Mouse (Mus musculus) bone marrow, adult 2 months (tissue): ENCODE measurements around the gene Ak3. TPM values are rescaled to one million over a fixed set of nuclear protein-coding genes. Genes with fewer than 3 reads are reported as not detected.

Experiments used
- H3K27ac ChIP-seq: fragments of 200-500 bp; 2 replicates; pipeline ENCODE4 v1.5.1; 2012; ENCODE audit warnings: low read depth, mild to moderate bottlenecking, control low read depth, inconsistent platforms, low read length; ENCODE audit not compliant: control insufficient read depth, poor library complexity, insufficient read depth
- H3K4me1 ChIP-seq: fragments of 200-500 bp; 2 replicates; pipeline ENCODE4 v1.6.1; 2011; ENCODE audit warnings: low read length; ENCODE audit not compliant: control insufficient read depth, insufficient read depth
- H3K4me3 ChIP-seq: fragments of 200-500 bp; replicated peaks from 2 replicates; pipeline ENCODE3; 2011; ENCODE audit warnings: mild to moderate bottlenecking, low read depth, low read length, control low read depth; ENCODE audit not compliant: control insufficient read depth
- CTCF ChIP-seq: fragments of 200-500 bp; IDR thresholded peaks from 2 replicates; pipeline ENCODE4 v1.5.1; 2011; ENCODE audit warnings: low read length, control low read depth; ENCODE audit not compliant: control insufficient read depth, insufficient read depth
- POLR2A ChIP-seq: fragments of 200-500 bp; IDR thresholded peaks from 2 replicates; pipeline ENCODE4 v1.6.1; 2011; ENCODE audit warnings: low read depth, mild to moderate bottlenecking, control low read depth, low read length, borderline replicate concordance; ENCODE audit not compliant: control insufficient read depth
- WGBS: fragments of 180-500 bp; shearing (Covaris S2); methylation state at CpG from one replicate; pipeline ENCODE4 v1.1.7; 2018; 5-methylcytosine and 5-hydroxymethylcytosine counted together
- polyA plus RNA-seq: library from polyadenylated mRNA; stranded (reverse); fragments of >200 nt; gene quantifications from 2 replicates; pipeline ENCODE4 v1.2.4, GENCODE M21; 2011; ENCODE audit warnings: low replicate concordance; ENCODE audit not compliant: missing spikeins, insufficient read depth, insufficient read length

The Ak3 gene
- polyA plus RNA-seq, 1 experiment, result 20.2 TPM

- H3K27ac ChIP-seq, result no peak overlapping the region
- no peak for TF ChIP-seq POLR2A
- no peak for TF ChIP-seq CTCF
- H3K4me3 ChIP-seq, result no peak overlapping the region
- WGBS, result 72% methylated on average over 12 of the region's 12 CpGs
- H3K4me1 ChIP-seq, result no peaks in the 10 kb centered on the region; the same call in 1 of the 2 replicates
Observed at GRCm38 (mm10) chr19:29049401-29050075, 1.8 kb upstream of the Ak3 start.

DNA sequence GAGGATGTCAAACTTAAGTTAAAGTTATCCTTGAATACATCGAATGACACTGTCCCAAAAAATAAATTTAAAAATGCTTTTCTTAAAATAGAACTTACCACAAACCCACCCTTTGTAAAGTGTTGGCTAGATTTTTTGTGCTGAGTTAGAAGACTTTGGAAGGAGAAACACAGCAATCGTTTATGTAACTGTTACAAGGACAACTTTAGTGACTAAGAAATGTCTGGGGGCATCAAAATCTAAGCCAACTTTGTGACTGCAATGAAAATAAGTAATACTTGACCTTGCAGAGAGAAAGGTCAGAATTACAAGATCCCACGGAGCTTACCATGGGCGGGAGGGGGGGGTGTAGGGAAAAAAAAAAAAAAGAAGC lies 814 bp downstream of the Ak3 start:
- no peaks in the 10 kb centered on the region; the same call in 1 of the 2 replicates for H3K4me1 ChIP-seq

DNA sequence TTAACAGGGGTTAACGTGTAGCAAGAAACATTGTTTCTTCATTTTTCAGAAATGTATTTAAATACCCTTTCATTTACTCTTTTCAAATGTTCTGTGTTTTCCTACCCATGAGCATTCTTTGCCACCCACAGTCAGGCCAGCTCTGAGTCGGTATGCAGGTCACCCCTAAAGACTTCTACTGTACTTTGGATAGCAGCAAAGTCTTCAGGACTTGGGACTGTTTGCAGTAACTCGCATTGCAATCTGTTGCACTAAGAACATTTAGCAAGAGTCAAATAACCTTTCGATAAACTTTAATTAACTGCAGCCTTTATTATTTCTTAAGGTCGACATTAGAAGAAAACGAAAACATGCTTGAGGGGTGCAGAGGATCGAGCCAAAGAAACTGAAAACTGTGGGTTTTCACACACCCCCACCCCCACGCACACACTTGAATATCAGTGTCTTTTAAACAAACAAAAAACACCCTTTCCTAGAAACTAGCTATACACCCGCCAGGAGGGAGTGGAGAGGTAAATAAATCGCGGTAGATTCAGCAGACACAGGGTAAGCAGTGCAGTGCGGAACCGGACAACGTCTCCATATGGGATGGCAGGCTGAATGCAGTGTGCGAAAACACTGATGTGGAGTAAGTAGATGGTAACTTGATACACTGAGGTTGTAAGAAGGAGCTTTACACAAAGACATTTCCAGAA lies 1.7 kb downstream of the Ak3 start:
- 35% methylated on average over 15 of the region's 15 CpGs for WGBS
- Histone ChIP-seq H3K4me1 (no peaks in the 10 kb centered on the region; the same call in 1 of the 2 replicates), H3K27ac (no peak overlapping the region), H3K4me3 (peak overlapping the region; percentile 48)
- TF ChIP-seq CTCF (no peak), POLR2A (no peak)

More for the DNA sequence above, 814 bp downstream of the Ak3 start:
- TF ChIP-seq POLR2A, result no peak
- TF ChIP-seq CTCF, result no peak
- Histone ChIP-seq H3K4me3 (peak overlapping the region; percentile 87), H3K27ac (no peak overlapping the region)
- under 1% methylated on average over 4 of the region's 4 CpGs for WGBS

DNA sequence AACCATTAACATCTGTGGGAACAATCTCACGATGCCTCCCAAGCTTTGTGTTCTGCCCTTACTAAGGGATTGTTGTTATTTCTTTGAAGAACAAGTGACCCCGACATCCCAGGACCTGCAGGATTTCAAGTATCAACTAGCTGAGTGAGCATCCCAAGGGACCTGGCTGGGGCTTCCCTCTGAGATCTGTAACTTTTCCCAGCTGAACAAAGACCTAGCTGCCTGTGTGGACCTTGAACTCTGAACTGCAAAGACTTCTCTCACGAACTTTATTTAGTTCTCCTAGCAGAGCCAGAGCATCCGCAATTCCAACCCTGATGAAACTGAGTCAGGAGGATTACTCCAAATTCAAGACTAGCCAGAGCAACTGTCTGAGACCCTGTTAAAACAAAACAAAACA lies 2.4 kb downstream of the Ak3 start:
- TF ChIP-seq POLR2A (no peak), CTCF (no peak)
- Histone ChIP-seq H3K4me1 (no peaks in the 10 kb centered on the region; the same call in 1 of the 2 replicates), H3K27ac (no peak overlapping the region), H3K4me3 (no peak overlapping the region)
- WGBS, result 82% methylated on average over 4 of the region's 4 CpGs

DNA sequence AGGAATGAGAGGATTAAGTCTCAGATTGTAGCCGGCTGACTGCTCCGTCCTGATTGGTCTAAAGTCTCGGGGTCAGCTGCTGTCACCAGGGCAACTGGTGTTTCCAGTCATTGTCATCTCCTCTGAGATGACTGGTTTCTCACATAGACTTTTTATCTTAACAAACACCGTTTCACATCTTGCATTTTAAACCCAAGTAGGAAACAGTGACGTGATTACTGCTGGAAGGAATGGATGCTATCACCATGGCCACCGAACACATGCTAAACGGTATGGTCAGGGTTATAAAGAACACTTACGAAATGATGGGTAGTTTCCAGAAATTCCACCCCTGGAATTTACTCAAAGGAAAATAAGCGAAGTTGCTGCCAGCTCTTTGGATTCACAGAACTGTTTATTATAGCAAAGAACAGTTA lies 3.4 kb downstream of the Ak3 start:
- Histone ChIP-seq H3K4me1 (no peaks in the 10 kb centered on the region; the same call in 1 of the 2 replicates), H3K4me3 (no peak overlapping the region), H3K27ac (no peak overlapping the region)
- WGBS, result 73% methylated on average over 9 of the region's 9 CpGs
- TF ChIP-seq POLR2A, result no peak
- TF ChIP-seq CTCF, result no peak

- Histone ChIP-seq H3K27ac (no peak overlapping the region), H3K4me1 (no peaks in the 10 kb centered on the region; the same call in 1 of the 2 replicates), H3K4me3 (no peak overlapping the region)
- 50% methylated on average over 9 of the region's 9 CpGs for WGBS
- TF ChIP-seq POLR2A, result no peak
- no peak for TF ChIP-seq CTCF
Observed at GRCm38 (mm10) chr19:29042647-29043046, 5.1 kb downstream of the Ak3 start.

DNA sequence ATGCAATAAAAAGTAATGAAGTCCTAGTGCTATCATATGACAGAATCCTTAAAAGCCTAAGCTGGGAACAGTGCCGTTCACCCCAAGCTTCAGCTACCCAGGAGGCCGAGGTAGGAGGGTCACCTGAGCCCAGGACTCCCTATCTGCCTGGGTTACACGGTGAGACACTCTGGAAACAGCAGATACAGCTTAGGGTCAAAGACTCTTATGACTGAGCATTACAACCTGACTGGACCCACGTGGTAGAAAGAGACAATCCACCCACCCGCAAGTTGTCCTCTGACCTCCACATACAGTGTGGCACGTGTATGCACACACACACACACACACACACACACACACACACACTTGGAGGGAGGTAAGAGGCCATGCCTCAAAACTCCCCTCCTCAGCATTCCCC lies 5.6 kb downstream of the Ak3 start:
- H3K27ac ChIP-seq, result no peak overlapping the region
- TF ChIP-seq CTCF, result no peak
- no peak for TF ChIP-seq POLR2A
- WGBS, result 82% methylated on average over 6 of the region's 6 CpGs
- no peak overlapping the region for H3K4me3 ChIP-seq
- no peaks in the 10 kb centered on the region; the same call in 1 of the 2 replicates for H3K4me1 ChIP-seq

DNA sequence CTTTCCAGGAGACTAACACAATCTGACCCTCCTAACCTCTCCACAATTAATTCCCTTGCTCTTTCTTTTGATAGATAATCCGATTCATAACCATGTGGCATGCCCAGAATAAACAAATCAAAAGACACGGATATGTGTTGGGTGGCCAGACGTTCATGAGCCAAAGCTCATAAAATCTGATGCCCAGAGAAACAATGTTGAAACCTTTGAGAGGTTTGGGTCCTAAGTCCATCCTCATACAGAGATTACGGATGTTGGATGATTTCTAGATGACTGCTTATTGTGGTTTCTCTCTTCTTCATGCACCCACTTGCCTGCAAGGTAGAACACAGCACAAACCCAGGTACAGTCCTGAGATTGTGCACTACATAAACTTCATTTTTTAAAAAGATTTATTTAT lies 7.6 kb downstream of the Ak3 start:
- no peaks in the 10 kb centered on the region; the same call in 1 of the 2 replicates for H3K4me1 ChIP-seq
- TF ChIP-seq CTCF (no peak), POLR2A (no peak)
- H3K27ac ChIP-seq, result no peak overlapping the region
- WGBS, result 85% methylated on average over 4 of the region's 4 CpGs
- H3K4me3 ChIP-seq, result no peak overlapping the region
